Comparison of ENCODE assay signal across 13 mouse cellular contexts in genomic region chr8:120462611-120463010, GRCm38 (mm10).
DNase-seq lines count a peak whose midpoint lies in the region; ATAC-seq and TF ChIP-seq lines count a peak whose summit lies in the region.
"Had no signal": no experiment of that assay in that cellular context is flagged by ENCODE, and none has a peak within 500 bp of the region (broad histone marks: within the 10 kb centered on the region; RNA-seq: fewer than 3 reads in every experiment).

No protein-coding gene starts in this region.

- no peaks in the 10 kb centered on the region for H3K36me3 ChIP-seq in hindbrain, embryonic 10.5 days
- H3K36me3 ChIP-seq in hindbrain, postnatal 0 days (ENCODE audit: insufficient read depth, low read length) = no peaks in the 10 kb centered on the region
- no peaks in the 10 kb centered on the region for H3K36me3 ChIP-seq in neural tube, embryonic 12.5 days
- no peaks in the 10 kb centered on the region for H3K36me3 ChIP-seq in liver, embryonic 13.5 days

- no peak for TF ChIP-seq CTCF in hindbrain, postnatal 0 days (IDR thresholded peaks at IDR 0.05; ENCODE audit: low read depth)

- H3K4me1 ChIP-seq in hindbrain, embryonic 10.5 days (replicated peaks) = peaks cover 86% of the 10 kb centered on the region
- H3K4me1 ChIP-seq in hindbrain, postnatal 0 days (ENCODE audit: insufficient read depth, low read length) = peaks cover 26% of the 10 kb centered on the region
- peaks cover 77% of the 10 kb centered on the region for H3K4me1 ChIP-seq in neural tube, embryonic 12.5 days
- H3K4me1 ChIP-seq in liver, embryonic 13.5 days (replicated peaks) = peaks cover 66% of the 10 kb centered on the region

- ATAC-seq in hindbrain, postnatal 0 days = no peak
- no peak for ATAC-seq in neural tube, embryonic 12.5 days (ENCODE audit: low FRiP score, low read depth)
- no peak for ATAC-seq in liver, embryonic 13.5 days (ENCODE audit: low read depth)
- ATAC-seq in activated CD4-positive, CD25-positive, alpha-beta regulatory T cell, adult 4 months = no peak

- DNase-seq in hindbrain, embryonic 10.5 days (ENCODE audit: low spot score) = no peak
- no peak for DNase-seq in hindbrain, postnatal 0 days (ENCODE audit: low spot score)
- DNase-seq in neural tube, embryonic 10.5 days (ENCODE audit: extremely low spot score, low spot score) = no peak
- no peak for DNase-seq in liver, embryonic 13.5 days
- no peak for DNase-seq in spleen, postnatal 14 days (ENCODE audit: low spot score in 2 of 2)
- DNase-seq: cerebellum, adult 11 months; embryo, embryonic 11 days; gastrocnemius, adult 2 months; right cerebral cortex, postnatal 4 days had no signal

- no peak overlapping the region for H3K9ac ChIP-seq in hindbrain, postnatal 0 days (replicated peaks; ENCODE audit: low read length)
- H3K9ac ChIP-seq in neural tube, embryonic 12.5 days = no peak overlapping the region
- 0 out of 2 replicates have a peak overlapping the region, but pooled peaks have one; percentile 24 for H3K9ac ChIP-seq in liver, embryonic 13.5 days

- H3K27me3 ChIP-seq in hindbrain, embryonic 10.5 days (ENCODE audit: insufficient read depth, poor library complexity, severe bottlenecking) = peaks cover 70% of the 10 kb centered on the region
- H3K27me3 ChIP-seq in hindbrain, postnatal 0 days (ENCODE audit: insufficient read depth, low read length) = no peaks in the 10 kb centered on the region
- no peaks in the 10 kb centered on the region for H3K27me3 ChIP-seq in neural tube, embryonic 12.5 days (replicated peaks)
- peaks cover 73% of the 10 kb centered on the region for H3K27me3 ChIP-seq in liver, embryonic 13.5 days

- no peak overlapping the region for H3K4me2 ChIP-seq in hindbrain, postnatal 0 days (ENCODE audit: low read depth, low read length)
- H3K4me2 ChIP-seq in neural tube, embryonic 12.5 days (replicated peaks) = no peak overlapping the region
- H3K4me2 ChIP-seq in liver, embryonic 13.5 days = peak overlapping the region; percentile 40; the same call in 1 of the 2 replicates

- 77% methylated on average over 6 of the region's 6 CpGs for WGBS in hindbrain, embryonic 10.5 days
- WGBS in hindbrain, postnatal 0 days = 65% methylated on average over 6 of the region's 6 CpGs
- 77% methylated on average over 6 of the region's 6 CpGs for WGBS in neural tube, embryonic 12.5 days
- WGBS in liver, embryonic 13.5 days (ENCODE audit: insufficient replicate concordance) = 65% methylated on average over 6 of the region's 6 CpGs

- no peak overlapping the region for H3K4me3 ChIP-seq in hindbrain, embryonic 10.5 days
- no peak overlapping the region for H3K4me3 ChIP-seq in hindbrain, postnatal 0 days (ENCODE audit: low read length)
- H3K4me3 ChIP-seq in neural tube, embryonic 12.5 days = no peak overlapping the region
- H3K4me3 ChIP-seq in liver, embryonic 13.5 days (replicated peaks) = no peak overlapping the region
- H3K4me3 ChIP-seq: erythroblast, embryonic 14.5 days had no signal

- H3K27ac ChIP-seq in hindbrain, embryonic 10.5 days = peak overlapping the region; percentile 60; the same call in 1 of the 2 replicates
- no peak overlapping the region for H3K27ac ChIP-seq in hindbrain, postnatal 0 days
- peak overlapping the region; percentile 17; the same call in 1 of the 2 replicates for H3K27ac ChIP-seq in neural tube, embryonic 12.5 days
- 0 out of 2 replicates have a peak overlapping the region, but pooled peaks have one; percentile 3 for H3K27ac ChIP-seq in liver, embryonic 13.5 days
- H3K27ac ChIP-seq: stomach, postnatal 0 days had no signal

- no peaks in the 10 kb centered on the region for H3K9me3 ChIP-seq in hindbrain, embryonic 10.5 days
- no peaks in the 10 kb centered on the region for H3K9me3 ChIP-seq in hindbrain, postnatal 0 days (ENCODE audit: low read length)
- peaks cover 2% of the 10 kb centered on the region; the same call in 1 of the 2 replicates for H3K9me3 ChIP-seq in neural tube, embryonic 12.5 days
- H3K9me3 ChIP-seq in liver, embryonic 13.5 days (replicated peaks) = no peaks in the 10 kb centered on the region
